Mouse (Mus musculus): ENCODE data around the gene Gm3532.
"Not testable (repeated sequence)": the region's sequence is repeated elsewhere in the genome, so short reads cannot be mapped to it uniquely, and the experiment has no call there.

Gene Gm3532

DNA sequence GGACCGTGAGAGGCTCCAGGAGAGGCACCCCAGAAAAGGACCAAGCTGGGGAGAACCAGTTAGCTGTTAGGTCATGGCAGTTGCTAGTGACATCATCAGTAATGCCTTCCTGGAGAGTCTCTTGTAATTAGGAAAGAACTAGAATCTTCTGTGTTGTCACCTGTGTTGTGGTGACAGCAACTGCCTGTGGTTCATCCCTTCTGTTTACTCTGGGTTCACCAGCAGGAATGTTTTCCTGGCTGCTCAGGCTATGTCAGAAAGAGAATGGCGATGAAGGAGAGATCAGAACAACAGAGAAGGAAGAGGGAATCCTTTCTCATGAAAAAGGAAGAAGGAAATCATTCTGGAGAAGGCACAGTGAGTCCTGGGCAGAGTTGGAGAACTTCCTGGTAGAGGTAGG lies at the start of gene Gm3532:
TSS of gene Gm3532 (plus strand) at position 301 of the 400 bp plus-strand sequence.
- not testable (repeated sequence) for DNase-seq

DNA sequence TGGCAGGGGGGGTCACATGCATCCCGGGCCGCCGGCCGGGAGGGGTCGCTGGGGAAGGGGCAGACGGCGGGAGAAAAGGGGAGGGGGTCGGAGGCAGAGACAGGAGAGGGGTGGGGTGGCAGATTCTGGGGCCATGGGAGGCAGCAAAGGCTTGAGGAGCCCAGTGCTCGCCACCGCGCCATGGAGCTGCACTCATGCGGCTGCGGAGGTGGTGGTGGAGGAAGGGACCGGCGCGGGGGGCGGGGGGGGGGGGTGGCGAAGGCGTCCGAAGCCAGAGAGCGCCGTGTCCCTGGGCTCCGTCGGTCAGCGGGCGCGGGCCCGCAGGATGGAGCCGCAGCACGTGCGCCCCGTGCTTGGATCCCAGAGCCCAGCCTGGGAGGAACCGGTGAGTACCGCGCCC lies 36.9 kb upstream of the Gm3532 start, which contains the start of gene Gm3488:
TSS of gene Gm3488 (plus strand) at position 301 of the 400 bp plus-strand sequence.
- DNase-seq, result not testable (repeated sequence)
